Mouse (Mus musculus) R1 (cell line): Measurements from ENCODE around the gene Ncapg.

ENCODE experiments used
- DNase-seq: peaks from one replicate; pipeline ENCODE4 v3.0.0-alpha.2; 2018; ENCODE audit warnings: low read depth, low spot score

Ncapg gene

GRCm38 (mm10) chr5:45669598-45670279 is at the start of gene Ncapg:
Gene Ncapg, plus strand, starts transcription at chr5:45669919.
- DNase-seq: peak; percentile 99

GRCm38 (mm10) chr5:45621511-45621910 is 48.2 kb upstream of the Ncapg start:
- peak; percentile 59 for DNase-seq

GRCm38 (mm10) chr5:45627771-45628170 is 41.9 kb upstream of the Ncapg start:
- DNase-seq: no peak

GRCm38 (mm10) chr5:45629470-45629869 is 40.2 kb upstream of the Ncapg start:
- DNase-seq: no peak

- no peak for DNase-seq
Observed at GRCm38 (mm10) chr5:45638378-45638777, 31.3 kb upstream of the Ncapg start.

GRCm38 (mm10) chr5:45638806-45639714 is 30.7 kb upstream of the Ncapg start, which contains the start of gene Fam184b:
Gene Fam184b, minus strand, starts transcription at chr5:45639614.
- DNase-seq: peak; percentile 51

- no peak for DNase-seq
Observed at GRCm38 (mm10) chr5:45639715-45640092, 30.0 kb upstream of the Ncapg start.

- no peak for DNase-seq
Observed at GRCm38 (mm10) chr5:45651026-45651703, 18.6 kb upstream of the Ncapg start.

GRCm38 (mm10) chr5:45658406-45658805 is 11.3 kb upstream of the Ncapg start:
- peak; percentile 65 for DNase-seq

- DNase-seq: peak; percentile 34
Observed at GRCm38 (mm10) chr5:45668324-45668723, 1.4 kb upstream of the Ncapg start.

- peak; percentile 34 for DNase-seq
Observed at GRCm38 (mm10) chr5:45668831-45669230, 888 bp upstream of the Ncapg start.

GRCm38 (mm10) chr5:45669234-45669597 is 503 bp upstream of the Ncapg start:
- DNase-seq: no peak

- DNase-seq: no peak
Observed at GRCm38 (mm10) chr5:45670280-45670670, 556 bp downstream of the Ncapg start.

- DNase-seq: no peak
Observed at GRCm38 (mm10) chr5:45670894-45671494, 1.3 kb downstream of the Ncapg start.

- DNase-seq: no peak
Observed at GRCm38 (mm10) chr5:45675032-45675431, 5.3 kb downstream of the Ncapg start.

GRCm38 (mm10) chr5:45677639-45678038 is 7.9 kb downstream of the Ncapg start:
- no peak for DNase-seq

GRCm38 (mm10) chr5:45679955-45680354 is 10.2 kb downstream of the Ncapg start:
- DNase-seq: no peak

GRCm38 (mm10) chr5:45683388-45683787 is 13.7 kb downstream of the Ncapg start:
- DNase-seq: no peak

- no peak for DNase-seq
Observed at GRCm38 (mm10) chr5:45685243-45685642, 15.5 kb downstream of the Ncapg start.

- DNase-seq: no peak
Observed at GRCm38 (mm10) chr5:45686223-45686622, 16.5 kb downstream of the Ncapg start.

- DNase-seq: peak; percentile 15
Observed at GRCm38 (mm10) chr5:45689152-45689551, 19.4 kb downstream of the Ncapg start.

GRCm38 (mm10) chr5:45690802-45691201 is 21.1 kb downstream of the Ncapg start:
- DNase-seq: no peak
